Mouse (Mus musculus) small intestine, adult 2 months (tissue): ENCODE data around the gene Rapgef2.

ENCODE experiments used
- CTCF ChIP-seq: fragments of 200-500 bp; IDR thresholded peaks from 2 replicates; pipeline ENCODE4 v1.5.1; 2012; ENCODE audit warnings: low read depth, mild to moderate bottlenecking, control low read depth, inconsistent platforms, low read length, moderate library complexity, mixed read lengths; ENCODE audit not compliant: insufficient replicate concordance, insufficient read length; ENCODE audit errors: extremely low read depth
- POLR2A ChIP-seq: fragments of 200-500 bp; IDR thresholded peaks from 2 replicates; pipeline ENCODE4 v1.6.1; 2012; ENCODE audit warnings: low read depth, mild to moderate bottlenecking, control low read depth, inconsistent platforms, low read length, moderate library complexity

DNA sequence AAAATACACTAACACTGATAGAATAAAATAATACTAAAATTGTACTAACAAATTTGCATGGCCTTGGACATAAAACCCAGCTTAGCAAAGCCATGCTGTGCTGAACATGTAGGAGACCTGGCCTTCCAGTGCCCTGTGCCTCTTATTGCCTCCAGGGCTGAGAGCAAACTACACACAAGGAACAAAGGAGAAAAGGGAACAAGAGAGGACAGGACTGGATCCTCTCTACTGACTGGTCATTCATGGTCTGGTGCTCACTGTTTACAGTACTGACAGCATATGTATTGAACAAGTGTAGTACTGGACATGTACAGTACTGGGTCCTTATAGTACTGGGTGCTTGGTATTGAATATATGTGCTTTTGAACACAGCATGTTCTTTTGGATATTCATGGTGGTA, 58.0 kb downstream of the Rapgef2 start:
- TF ChIP-seq CTCF: no peak
- TF ChIP-seq POLR2A: no peak
